Mouse (Mus musculus): ENCODE measurements at regions not wholly inside any gene's neighbourhood (a gene's known extent, or its start where the extent isn't known, plus 50 kb on each side); places are given as distances from the start of the nearest gene placed in this dataset.

- Histone ChIP-seq H3K27me3 (replicated peaks) (no peaks in the 10 kb centered on the region), H3K79me2 (replicated peaks; ENCODE audit: control insufficient read depth, extremely low read depth, insufficient read depth, poor library complexity, severe bottlenecking) (no peaks in the 10 kb centered on the region), H3K36me3 (replicated peaks in 1 of 2; ENCODE audit: control insufficient read depth in 1 of 2, insufficient read depth in 1 of 2, low read length in 1 of 2) (peaks cover 0 to 2% of the 10 kb centered on the region in 2 experiments), H3K4me2 (ENCODE audit: insufficient read depth, low read depth, poor library complexity, severe bottlenecking) (no peak overlapping the region), H3K4me3 (replicated peaks in 1 of 3; ENCODE audit: low read depth in 2 of 3, low read length in 2 of 3, poor library complexity in 1 of 3) (no peak overlapping the region), H3K9ac (ENCODE audit: insufficient read depth, low read depth) (no peak overlapping the region), H3K27ac (ENCODE audit: insufficient read depth, low read depth) (no peak overlapping the region), H3K4me1 (ENCODE audit: control insufficient read depth in 1 of 2, insufficient read depth in 2 of 2) (peaks cover 0 to 17% of the 10 kb centered on the region in 2 experiments; a peak in 2 of 4 replicates), H3K9me3 (replicated peaks; ENCODE audit: low read length) (no peaks in the 10 kb centered on the region)
- in situ Hi-C loops (cut with MboI; ENCODE audit: low pct_ligation_motif_present, low pct_unique_long_range_greater_than_20kb, low sequenced_read_pairs) (no loop called here), dilution Hi-C loops (cut with MboI; ENCODE audit: extremely low pct_ligation_motif_present, extremely low pct_unique_long_range_greater_than_20kb, low sequenced_read_pairs) (no loop called here)
- no peak for DNase-seq (ENCODE audit: extremely low read depth)
- no peak for TF ChIP-seq ZKSCAN1 (IDR thresholded peaks at IDR 0.05; ENCODE audit: borderline replicate concordance, low read depth, low read length)
- no peak for TF ChIP-seq GABPA (IDR thresholded peaks at IDR 0.05; ENCODE audit: insufficient replicate concordance, low read depth, low read length)
- TF ChIP-seq NELFE (IDR thresholded peaks at IDR 0.05; ENCODE audit: low read depth, low read length): no peak
- TF ChIP-seq MXI1 (IDR thresholded peaks at IDR 0.05; ENCODE audit: low read depth, low read length): no peak
- TF ChIP-seq PAX5 (IDR thresholded peaks at IDR 0.05; ENCODE audit: low read length): no peak
- no peak for TF ChIP-seq CHD1 (IDR thresholded peaks at IDR 0.05; ENCODE audit: low read depth, low read length)
Observed at GRCm38 (mm10) chr12:15611847-15612580, 204.7 kb downstream of the Trib2 start.

DNA sequence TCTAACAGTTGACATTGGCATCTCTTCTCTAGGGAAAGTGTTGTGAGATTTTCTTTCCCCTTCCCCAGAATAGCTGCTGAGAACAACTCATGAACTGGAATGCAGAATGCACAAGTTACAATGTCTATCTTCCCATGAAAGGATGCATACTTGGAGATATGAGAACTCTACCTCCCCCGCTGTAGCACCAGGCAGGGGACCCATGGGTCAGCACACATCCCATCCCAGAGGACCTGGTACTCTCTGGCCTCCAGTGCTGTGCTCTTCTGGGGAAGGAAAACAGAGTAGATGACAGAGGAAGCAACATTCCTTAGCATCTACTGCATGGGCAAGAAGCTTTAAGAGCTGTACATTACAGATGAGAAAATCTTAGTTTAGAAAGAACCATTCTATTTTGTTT, 209.6 kb downstream of the Trib2 start:
- in situ Hi-C loops (cut with MboI; ENCODE audit: low pct_ligation_motif_present, low pct_unique_long_range_greater_than_20kb, low sequenced_read_pairs): loop anchor here (10.0 kb wide), 2 partner anchors 208 to 928 kb away; partner anchors contain the start of gene Trib2
- Histone ChIP-seq H3K4me2 (ENCODE audit: insufficient read depth, low read depth, poor library complexity, severe bottlenecking) (no peak overlapping the region), H3K27ac (ENCODE audit: insufficient read depth, low read depth) (no peak overlapping the region), H3K4me3 (replicated peaks in 1 of 3; ENCODE audit: low read depth in 2 of 3, low read length in 2 of 3, poor library complexity in 1 of 3) (no peak overlapping the region), H3K9me3 (replicated peaks; ENCODE audit: low read length) (no peaks in the 10 kb centered on the region), H3K79me2 (replicated peaks; ENCODE audit: control insufficient read depth, extremely low read depth, insufficient read depth, poor library complexity, severe bottlenecking) (no peaks in the 10 kb centered on the region), H3K4me1 (ENCODE audit: control insufficient read depth in 1 of 2, insufficient read depth in 2 of 2) (peaks cover 0 to 43% of the 10 kb centered on the region in 2 experiments; a peak in 2 of 4 replicates), H3K9ac (ENCODE audit: insufficient read depth, low read depth) (no peak overlapping the region), H3K27me3 (replicated peaks) (no peaks in the 10 kb centered on the region), H3K36me3 (replicated peaks in 1 of 2; ENCODE audit: control insufficient read depth in 1 of 2, insufficient read depth in 1 of 2, low read length in 1 of 2) (peaks cover 0 to 2% of the 10 kb centered on the region in 2 experiments)
- no peak for DNase-seq (ENCODE audit: extremely low read depth)
- dilution Hi-C loops (cut with MboI; ENCODE audit: extremely low pct_ligation_motif_present, extremely low pct_unique_long_range_greater_than_20kb, low sequenced_read_pairs): no loop called here
- TF ChIP-seq USF2 (conservative IDR thresholded peaks at IDR 0.05; ENCODE audit: low read depth, low read length): no peak
- no peak for TF ChIP-seq ELF1 (IDR thresholded peaks at IDR 0.05; ENCODE audit: low read depth, low read length)
- no peak for TF ChIP-seq SMC3 (IDR thresholded peaks at IDR 0.05; ENCODE audit: low read depth, low read length)
- no peak for TF ChIP-seq KAT2A (IDR thresholded peaks at IDR 0.05; ENCODE audit: insufficient replicate concordance, low read length)
- no peak for TF ChIP-seq NRF1 (IDR thresholded peaks at IDR 0.05; ENCODE audit: low read depth, low read length)
- no peak for TF ChIP-seq ZKSCAN1 (IDR thresholded peaks at IDR 0.05; ENCODE audit: borderline replicate concordance, low read depth, low read length)
- no peak for TF ChIP-seq POLR2AphosphoS2 (IDR thresholded peaks at IDR 0.05; ENCODE audit: low read depth, low read length)
- TF ChIP-seq NELFE (IDR thresholded peaks at IDR 0.05; ENCODE audit: low read depth, low read length): no peak
- no peak for TF ChIP-seq ZNF384 (IDR thresholded peaks at IDR 0.05; ENCODE audit: low read depth, low read length)
- no peak for TF ChIP-seq ZMIZ1 (IDR thresholded peaks at IDR 0.05; ENCODE audit: low read depth, low read length)
- TF ChIP-seq SIN3A (IDR thresholded peaks at IDR 0.05; ENCODE audit: low read length): no peak
